Mouse (Mus musculus): ENCODE data around the gene Eftud2.

The Eftud2 gene

GRCm38 (mm10) chr11:102818121-102819020 lies 62.4 kb downstream of the Eftud2 start:
- DNase-seq: no peak

DNA sequence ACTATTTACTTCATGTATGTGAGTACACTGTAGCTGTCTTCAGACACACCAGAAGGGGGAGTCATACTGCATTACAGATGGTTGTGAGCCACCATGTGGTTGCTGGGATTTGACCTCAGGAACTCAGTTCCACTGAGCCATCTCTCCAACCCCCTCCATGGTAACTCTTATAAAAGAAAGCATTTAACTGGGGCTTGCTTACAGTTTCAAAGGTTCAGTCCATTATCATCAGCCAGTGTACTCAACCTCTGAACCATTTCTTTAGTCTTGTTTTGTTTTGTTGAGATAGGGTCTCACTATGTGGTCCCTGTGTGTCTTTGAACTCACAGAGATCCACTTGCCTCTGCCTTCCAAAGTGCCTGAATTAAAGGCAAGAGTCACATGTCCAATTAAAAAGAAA lies 65.9 kb downstream of the Eftud2 start:
- no peak for DNase-seq

DNA sequence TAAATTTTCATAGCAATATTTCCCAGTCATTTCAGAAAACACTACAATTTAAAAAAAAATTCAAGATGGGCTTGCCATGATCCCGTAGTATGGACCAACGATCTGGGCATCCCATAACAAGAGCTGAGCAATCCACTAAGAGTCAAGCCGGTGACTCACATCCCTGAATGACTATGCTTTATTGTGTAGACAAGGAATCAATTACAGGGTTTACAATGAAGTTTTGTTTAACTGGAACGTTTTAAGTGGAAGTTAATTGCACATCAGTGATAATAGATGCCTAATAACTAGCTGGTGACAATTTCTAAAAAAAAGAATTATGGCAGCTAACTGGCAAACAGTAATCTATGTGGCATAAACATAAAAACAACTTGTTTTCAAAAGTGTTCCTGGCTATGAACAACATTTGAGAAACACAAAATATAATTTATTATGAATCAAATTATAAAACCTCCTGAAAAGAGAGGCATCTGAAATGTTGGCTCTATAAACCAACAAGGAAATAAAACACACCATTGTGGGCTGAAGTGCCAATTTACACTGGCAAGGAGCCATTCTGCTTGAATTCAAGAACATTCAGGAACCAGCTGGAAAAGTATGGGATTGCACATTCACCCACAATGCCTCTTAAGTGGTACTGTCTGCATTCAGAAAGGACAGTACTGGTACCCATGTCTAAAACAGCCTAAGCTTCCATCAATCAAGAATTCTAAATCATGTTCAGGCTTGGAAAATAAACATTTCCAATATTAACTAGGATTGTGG lies 69.9 kb downstream of the Eftud2 start:
- no peak for DNase-seq

DNA sequence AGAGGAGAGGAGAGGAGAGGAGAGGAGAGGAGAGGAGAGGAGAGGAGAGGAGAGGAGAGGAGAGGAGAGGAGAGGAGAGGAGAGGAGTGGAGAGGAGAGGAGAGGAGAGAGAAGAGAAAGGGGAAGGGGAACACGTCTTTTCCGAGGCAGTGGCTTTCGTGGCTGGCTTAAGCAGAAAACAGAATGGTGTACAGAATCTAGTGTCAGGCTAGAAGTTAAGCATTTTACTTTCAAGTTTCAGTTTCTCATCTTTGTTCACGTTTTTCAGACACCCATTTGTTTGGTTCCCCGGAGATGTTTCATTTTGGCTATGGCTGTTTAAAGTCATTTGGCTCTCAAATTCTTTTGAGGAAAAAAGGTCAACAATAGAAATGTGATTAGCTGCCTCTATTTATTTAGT lies 72.5 kb downstream of the Eftud2 start:
- no peak for DNase-seq

DNA sequence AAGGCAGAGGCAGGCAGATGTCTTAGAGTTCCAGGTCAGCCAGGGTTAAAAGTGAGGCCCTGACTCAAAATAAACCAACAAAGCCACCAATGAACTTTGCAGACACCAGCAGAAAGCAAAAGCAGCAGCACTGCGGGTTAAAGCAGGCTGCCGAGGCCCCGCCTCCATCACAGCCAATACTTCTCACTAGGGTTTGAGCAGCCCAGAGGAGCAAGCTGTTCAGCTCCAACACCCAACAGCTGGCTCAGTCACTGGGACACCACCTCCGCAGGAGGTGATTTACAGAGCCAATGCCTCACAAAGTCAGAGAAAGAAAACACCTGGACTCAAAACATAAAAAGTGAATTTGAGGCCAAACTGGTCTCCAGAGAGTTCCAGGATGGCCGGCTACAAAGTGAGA lies 77.3 kb downstream of the Eftud2 start:
- no peak for DNase-seq

DNA sequence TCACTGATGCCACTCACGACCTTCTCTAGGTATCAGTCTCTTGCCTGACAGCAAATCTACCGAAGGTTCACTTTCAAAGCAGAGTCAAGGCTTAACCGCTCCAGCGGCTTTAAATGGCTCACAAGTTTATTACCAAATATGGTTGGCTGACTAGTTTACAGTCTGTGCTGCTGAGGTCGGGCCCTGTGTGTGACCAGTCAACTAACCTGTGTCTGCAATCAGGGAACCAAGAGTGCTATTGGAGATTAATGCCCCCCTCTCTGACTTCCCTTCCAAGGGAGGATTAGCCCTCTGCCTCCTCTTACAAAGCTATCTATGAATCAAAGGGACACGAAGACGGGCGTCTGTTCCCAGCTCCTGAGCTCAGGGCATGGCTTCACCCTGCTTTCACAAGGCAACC lies 86.6 kb downstream of the Eftud2 start:
- no peak for DNase-seq

GRCm38 (mm10) chr11:102791682-102792445 lies 88.9 kb downstream of the Eftud2 start:
- no peak for DNase-seq
